Mouse (Mus musculus) bone marrow, adult 2 months (tissue): ENCODE measurements around the gene Zfp451. TPM values are rescaled to one million over a fixed set of nuclear protein-coding genes. Genes with fewer than 3 reads are reported as not detected.

Experiments used
- H3K27ac ChIP-seq: fragments of 200-500 bp; 2 replicates; pipeline ENCODE4 v1.5.1; 2012; ENCODE audit warnings: low read depth, mild to moderate bottlenecking, control low read depth, inconsistent platforms, low read length; ENCODE audit not compliant: control insufficient read depth, poor library complexity, insufficient read depth
- H3K4me1 ChIP-seq: fragments of 200-500 bp; 2 replicates; pipeline ENCODE4 v1.6.1; 2011; ENCODE audit warnings: low read length; ENCODE audit not compliant: control insufficient read depth, insufficient read depth
- H3K4me3 ChIP-seq: fragments of 200-500 bp; replicated peaks from 2 replicates; pipeline ENCODE3; 2011; ENCODE audit warnings: mild to moderate bottlenecking, low read depth, low read length, control low read depth; ENCODE audit not compliant: control insufficient read depth
- CTCF ChIP-seq: fragments of 200-500 bp; IDR thresholded peaks from 2 replicates; pipeline ENCODE4 v1.5.1; 2011; ENCODE audit warnings: low read length, control low read depth; ENCODE audit not compliant: control insufficient read depth, insufficient read depth
- POLR2A ChIP-seq: fragments of 200-500 bp; IDR thresholded peaks from 2 replicates; pipeline ENCODE4 v1.6.1; 2011; ENCODE audit warnings: low read depth, mild to moderate bottlenecking, control low read depth, low read length, borderline replicate concordance; ENCODE audit not compliant: control insufficient read depth
- WGBS: fragments of 180-500 bp; shearing (Covaris S2); methylation state at CpG from one replicate; pipeline ENCODE4 v1.1.7; 2018; 5-methylcytosine and 5-hydroxymethylcytosine counted together
- polyA plus RNA-seq: library from polyadenylated mRNA; stranded (reverse); fragments of >200 nt; gene quantifications from 2 replicates; pipeline ENCODE4 v1.2.4, GENCODE M21; 2011; ENCODE audit warnings: low replicate concordance; ENCODE audit not compliant: missing spikeins, insufficient read depth, insufficient read length

Gene Zfp451
- polyA plus RNA-seq, 1 experiment, result 10.7 TPM

DNA sequence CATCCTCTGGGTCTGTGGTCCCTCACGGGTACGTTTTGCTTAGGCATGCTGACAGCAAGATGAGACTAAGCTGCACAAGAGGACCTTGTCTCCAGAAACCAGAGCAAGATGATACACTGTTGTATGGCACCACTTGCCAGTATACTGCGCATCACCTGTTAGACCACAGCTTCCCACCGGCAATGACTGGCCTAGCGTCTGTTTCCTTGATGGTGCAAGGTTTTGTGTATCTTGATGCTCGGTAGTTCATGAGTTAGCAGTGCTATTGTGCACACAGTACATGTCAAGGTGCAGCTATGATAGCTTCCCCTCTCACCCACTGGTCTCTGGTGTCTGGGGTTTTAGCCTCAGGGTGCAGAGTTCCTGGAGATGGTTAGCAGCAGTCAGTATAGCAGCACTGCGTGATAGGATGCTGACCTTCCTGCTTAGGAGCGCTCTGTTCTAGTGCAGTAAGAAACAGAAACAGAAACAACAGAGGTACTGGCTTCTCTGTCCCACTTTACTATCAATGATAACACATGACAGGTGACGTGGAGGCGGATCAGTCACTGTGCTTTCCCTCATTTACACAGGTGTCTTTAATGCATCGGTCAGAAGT lies 75.6 kb downstream of the Zfp451 start:
- peak overlapping the region; percentile 7 for H3K4me3 ChIP-seq
- 43% methylated on average over 11 of the region's 11 CpGs for WGBS
- H3K4me1 ChIP-seq, result peaks cover 2% of the 10 kb centered on the region; the same call in 1 of the 2 replicates
- H3K27ac ChIP-seq, result peak overlapping the region; percentile 73
- no peak for TF ChIP-seq POLR2A
- TF ChIP-seq CTCF, result no peak

DNA sequence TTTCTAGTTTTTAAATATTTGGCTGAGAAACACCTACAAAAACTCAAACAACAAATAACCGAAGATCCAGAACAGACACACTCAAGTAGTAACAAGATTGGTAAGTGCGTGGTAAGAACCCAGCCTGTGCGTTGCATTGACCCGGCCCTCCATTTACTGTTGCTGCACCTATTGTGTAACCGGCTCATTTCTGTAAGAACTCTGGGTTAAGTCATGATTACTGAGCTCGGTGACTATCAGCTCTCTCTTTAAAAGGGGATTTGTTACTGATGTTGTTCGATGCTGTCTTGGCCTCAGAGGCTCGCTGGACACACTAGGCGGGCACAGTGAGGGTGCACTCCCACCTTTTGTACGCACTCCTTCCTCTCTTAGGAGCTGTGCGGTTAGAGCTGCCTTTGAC lies 76.1 kb downstream of the Zfp451 start:
- TF ChIP-seq POLR2A (no peak), CTCF (no peak)
- H3K4me1 ChIP-seq, result peaks cover 2% of the 10 kb centered on the region; the same call in 1 of the 2 replicates
- WGBS, result 54% methylated on average over 11 of the region's 11 CpGs
- H3K4me3 ChIP-seq, result no peak overlapping the region
- peak overlapping the region; percentile 73 for H3K27ac ChIP-seq

DNA sequence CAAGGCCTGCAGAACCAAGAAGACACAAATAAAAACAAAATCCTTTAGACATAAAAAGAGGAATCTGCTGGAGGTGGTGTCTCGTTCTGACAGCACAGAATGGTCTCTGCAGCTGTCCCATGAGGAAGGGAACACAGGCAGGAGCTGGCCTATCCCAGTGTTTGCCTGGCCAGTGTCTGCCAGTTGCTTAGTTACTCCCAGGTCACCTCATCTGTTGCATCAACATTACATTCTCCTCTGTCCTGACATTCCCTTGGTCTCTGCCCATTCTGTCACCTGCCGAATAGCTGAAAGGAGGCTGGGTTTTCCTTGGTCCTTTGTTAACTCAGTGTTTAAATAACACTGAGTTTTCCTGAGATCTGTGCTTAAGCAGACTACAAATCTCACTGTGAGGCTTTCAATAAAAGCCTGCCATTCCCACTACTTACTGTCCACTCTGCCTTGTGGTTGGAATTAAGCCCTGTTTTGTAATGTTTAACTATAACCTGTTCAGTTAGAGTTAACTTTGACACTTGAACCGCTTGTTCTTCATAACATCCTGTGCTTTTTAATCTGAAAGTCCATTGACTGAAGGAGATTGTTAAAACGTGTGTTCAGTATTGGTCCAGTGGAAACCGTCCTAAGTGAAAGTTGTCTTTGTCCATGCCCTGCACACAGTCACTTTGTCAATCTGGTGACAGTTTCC lies 80.3 kb downstream of the Zfp451 start:
- no peak overlapping the region for H3K27ac ChIP-seq
- no peak overlapping the region for H3K4me3 ChIP-seq
- 71% methylated on average over 5 of the region's 5 CpGs for WGBS
- TF ChIP-seq POLR2A (no peak), CTCF (no peak)
- H3K4me1 ChIP-seq, result peaks cover 2% of the 10 kb centered on the region; the same call in 1 of the 2 replicates

DNA sequence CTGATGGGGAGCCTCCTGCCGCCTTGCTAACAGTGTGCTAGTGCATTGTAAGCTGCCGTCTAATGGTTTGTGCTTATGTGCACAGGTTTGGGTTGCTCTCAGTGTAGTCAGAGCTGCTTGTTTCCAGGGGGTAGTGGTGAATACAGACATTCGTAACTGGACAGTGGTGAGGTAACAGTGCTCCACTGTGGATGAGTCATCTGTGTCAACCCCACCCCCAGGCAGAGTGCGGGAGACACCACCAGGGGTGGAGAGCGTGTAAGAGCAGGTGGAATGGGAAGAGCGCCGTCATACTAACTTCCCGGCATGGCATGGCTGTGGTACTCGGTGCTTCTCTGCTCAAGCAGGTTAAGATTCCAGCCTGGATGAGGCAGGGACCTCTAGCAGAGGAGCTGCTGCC lies 81.4 kb downstream of the Zfp451 start:
- no peak overlapping the region for H3K27ac ChIP-seq
- TF ChIP-seq CTCF (no peak), POLR2A (no peak)
- no peak overlapping the region for H3K4me3 ChIP-seq
- peaks cover 2% of the 10 kb centered on the region; the same call in 1 of the 2 replicates for H3K4me1 ChIP-seq
- 72% methylated on average over 9 of the region's 9 CpGs for WGBS

DNA sequence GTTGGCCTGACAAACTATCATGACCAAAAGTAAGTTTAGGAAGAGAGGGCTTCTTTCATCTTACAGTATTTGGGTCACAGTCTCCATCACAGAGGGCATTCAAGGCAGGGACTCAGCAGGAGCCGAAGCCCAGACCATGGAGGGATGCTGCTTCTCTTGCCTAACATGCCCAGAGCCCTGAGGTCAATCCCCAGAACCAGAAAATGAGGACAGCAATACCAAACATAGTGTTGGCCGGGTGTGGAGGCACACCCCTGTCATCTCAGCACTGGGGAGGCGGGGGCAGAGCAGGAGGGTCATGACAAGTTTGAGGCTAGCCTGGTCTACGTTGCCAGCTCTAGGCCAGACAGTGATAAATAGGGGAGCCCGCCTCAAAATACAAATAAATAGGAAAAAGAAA lies 89.3 kb downstream of the Zfp451 start:
- Histone ChIP-seq H3K4me1 (no peaks in the 10 kb centered on the region), H3K4me3 (no peak overlapping the region), H3K27ac (no peak overlapping the region)
- 92% methylated on average over 5 of the region's 5 CpGs for WGBS
- no peak for TF ChIP-seq POLR2A
- no peak for TF ChIP-seq CTCF

DNA sequence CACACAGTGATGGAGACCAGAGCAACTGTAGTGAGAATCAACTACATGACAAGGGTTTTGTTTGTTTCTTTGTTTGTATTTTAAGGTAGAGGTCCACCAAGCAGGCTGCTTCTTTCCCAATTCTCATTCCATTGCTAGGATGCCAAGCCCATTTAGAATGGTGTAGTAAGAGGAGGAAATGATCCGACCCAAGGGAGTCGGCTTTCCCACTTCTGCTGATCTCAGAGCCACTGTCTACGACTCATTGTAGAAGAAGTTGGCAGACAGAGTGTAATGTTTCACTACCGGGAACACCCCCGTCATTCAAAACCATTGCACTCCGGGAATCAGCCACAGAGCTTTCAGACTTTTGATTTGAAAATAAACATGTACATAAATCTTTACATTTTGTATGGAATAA lies 89.9 kb downstream of the Zfp451 start:
- no peak for TF ChIP-seq CTCF
- TF ChIP-seq POLR2A, result no peak
- WGBS, result 87% methylated on average over 6 of the region's 6 CpGs
- Histone ChIP-seq H3K4me3 (no peak overlapping the region), H3K27ac (no peak overlapping the region), H3K4me1 (no peaks in the 10 kb centered on the region)

DNA sequence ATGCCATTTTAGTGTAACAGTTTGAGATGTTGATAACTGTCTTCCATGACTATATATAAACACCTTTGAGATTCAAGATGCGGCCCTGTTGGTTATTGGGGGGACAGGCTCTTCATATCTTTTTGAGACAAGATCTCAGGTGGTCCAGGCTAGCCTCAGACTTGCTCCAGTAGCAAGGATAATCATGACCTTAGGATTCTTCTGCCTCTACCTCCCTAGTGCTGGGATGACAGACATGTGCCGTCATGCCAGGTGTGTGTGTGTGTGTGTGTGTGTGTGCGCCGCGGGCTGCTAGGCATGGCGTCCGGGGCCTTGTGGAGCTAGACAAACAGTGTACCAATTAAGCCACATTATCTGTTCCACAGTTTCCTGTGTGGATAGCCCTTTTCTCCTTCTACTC lies 93.4 kb downstream of the Zfp451 start:
- 86% methylated on average over 7 of the region's 7 CpGs for WGBS
- Histone ChIP-seq H3K4me1 (no peaks in the 10 kb centered on the region), H3K27ac (no peak overlapping the region), H3K4me3 (peak overlapping the region; percentile 4)
- TF ChIP-seq CTCF (no peak), POLR2A (no peak)

DNA sequence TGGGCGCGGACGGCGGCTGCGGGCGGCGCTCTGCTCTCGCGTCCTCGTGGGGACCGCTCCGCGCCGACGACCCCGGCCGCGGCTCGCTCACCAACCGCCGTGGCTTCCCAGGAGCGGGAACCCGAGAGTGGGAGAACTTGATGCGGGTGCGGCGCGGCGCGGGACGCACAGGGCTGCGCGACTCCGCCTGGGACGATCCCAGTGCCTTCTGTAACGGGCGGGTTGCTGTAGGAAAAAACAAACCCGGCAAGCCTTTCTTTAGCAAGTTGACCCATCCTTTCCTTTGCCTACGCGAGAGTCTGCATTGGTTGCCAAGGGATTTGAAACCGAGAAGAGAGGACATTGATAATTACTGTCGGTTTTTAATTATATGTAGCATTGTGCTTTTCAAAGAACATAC lies 94.2 kb downstream of the Zfp451 start:
- Histone ChIP-seq H3K27ac (peak overlapping the region; percentile 76), H3K4me3 (peak overlapping the region; percentile 73), H3K4me1 (no peaks in the 10 kb centered on the region)
- no peak for TF ChIP-seq POLR2A
- TF ChIP-seq CTCF, result no peak
- 1% methylated on average over 41 of the region's 41 CpGs for WGBS
